Mouse (Mus musculus) heart, postnatal 36 days (tissue): ENCODE data around the gene Spaar. TPM values are rescaled to one million over a fixed set of nuclear protein-coding genes. Genes with fewer than 3 reads are reported as not detected.
A peak's percentile ranks its signal among the peaks of the same experiment; 100 is the strongest.

Experiments used
- DNase-seq, 2 experiments: peaks; one replicate each; pipeline ENCODE4 v3.0.0; 2021 to 2022
- intact Hi-C: fragments of 180-260 bp; cut with DNase I; formaldehyde crosslinking; loops from one replicate; pipeline ENCODE4 v1.15.1; 2025
- total RNA-seq, 2 experiments: library from RNA; stranded (reverse); gene quantifications; 2 replicates each; pipeline ENCODE4 v1.2.3; 2021

The Spaar gene
- total RNA-seq, 2 experiments from 2014 or later, result 4.3 to 6.4 TPM

GRCm38 (mm10) chr4:43727718-43728575, 1.9 kb upstream of the Spaar start:
- peak in 1 of 2 experiments; percentile 16 for DNase-seq
- intact Hi-C loops, result loop anchor here (5.0 kb wide), 1 partner anchor 146 kb away; the partner anchor contains the start of gene Msmp

- intact Hi-C loops, result loop anchor here (5.0 kb wide), 1 partner anchor 146 kb away; the partner anchor contains the start of gene Msmp
Measured at GRCm38 (mm10) chr4:43728576-43728954, 1.3 kb upstream of the Spaar start.

GRCm38 (mm10) chr4:43729126-43729525, 708 bp upstream of the Spaar start:
- intact Hi-C loops, result loop anchor here (5.0 kb wide), 1 partner anchor 147 kb away; the partner anchor contains the start of gene Msmp
- DNase-seq, result no peak

More at GRCm38 (mm10) chr4:43728576-43728954, 1.3 kb upstream of the Spaar start:
- DNase-seq, result peak; percentile 67 to 82

GRCm38 (mm10) chr4:43730750-43731297, 990 bp downstream of the Spaar start:
- peak; percentile 39 to 54 for DNase-seq
- intact Hi-C loops, result no loop called here

GRCm38 (mm10) chr4:43732171-43732570, 2.3 kb downstream of the Spaar start:
- DNase-seq, result peak; percentile 28 to 42
- intact Hi-C loops, result no loop called here

GRCm38 (mm10) chr4:43733186-43733585, 3.4 kb downstream of the Spaar start:
- peak; percentile 29 to 50 for DNase-seq
- intact Hi-C loops, result no loop called here

GRCm38 (mm10) chr4:43737144-43737543, 7.3 kb downstream of the Spaar start:
- intact Hi-C loops, result no loop called here
- DNase-seq, result no peak

GRCm38 (mm10) chr4:43738989-43739674, 9.3 kb downstream of the Spaar start:
- DNase-seq, result no peak
- intact Hi-C loops, result no loop called here

GRCm38 (mm10) chr4:43741526-43741925, 11.7 kb downstream of the Spaar start:
- DNase-seq, result no peak
- intact Hi-C loops, result no loop called here

- DNase-seq, result no peak
- intact Hi-C loops, result no loop called here
Measured at GRCm38 (mm10) chr4:43742637-43743036, 12.8 kb downstream of the Spaar start.

- intact Hi-C loops, result no loop called here
- DNase-seq, result no peak
Measured at GRCm38 (mm10) chr4:43743099-43743498, 13.3 kb downstream of the Spaar start.

GRCm38 (mm10) chr4:43745187-43745586, 15.4 kb downstream of the Spaar start:
- intact Hi-C loops, result loop anchor here (1.0 kb wide), 1 partner anchor 116 kb away; no protein-coding TSS in a partner anchor
- DNase-seq, result no peak

- peak in 1 of 2 experiments; percentile 40 for DNase-seq
- intact Hi-C loops, result no loop called here
Measured at GRCm38 (mm10) chr4:43757213-43757612, 27.4 kb downstream of the Spaar start.

GRCm38 (mm10) chr4:43759571-43760418, 30.0 kb downstream of the Spaar start:
- intact Hi-C loops, result loop anchor here (10.0 kb wide), 1 partner anchor 225 kb away; the partner anchor contains the start of gene Ccin
- DNase-seq, result peak; percentile 33 to 37

GRCm38 (mm10) chr4:43760460-43760859, 30.6 kb downstream of the Spaar start:
- peak; percentile 41 to 56 for DNase-seq
- intact Hi-C loops, result loop anchor here (10.0 kb wide), 1 partner anchor 224 kb away; the partner anchor contains the start of gene Ccin

GRCm38 (mm10) chr4:43761336-43761735, 31.5 kb downstream of the Spaar start:
- DNase-seq, result no peak
- intact Hi-C loops, result loop anchor here (10.0 kb wide), 1 partner anchor 223 kb away; the partner anchor contains the start of gene Ccin

GRCm38 (mm10) chr4:43763410-43763809, 33.6 kb downstream of the Spaar start:
- intact Hi-C loops, result loop anchor here (1.0 to 10.0 kb wide), 2 partner anchors 98 to 221 kb away; partner anchors contain the start of gene Ccin
- peak; percentile 58 to 66 for DNase-seq

GRCm38 (mm10) chr4:43768341-43768740, 38.5 kb downstream of the Spaar start:
- no peak for DNase-seq

GRCm38 (mm10) chr4:43769374-43769773, 39.5 kb downstream of the Spaar start:
- no peak for DNase-seq
- intact Hi-C loops, result loop anchor here (10.0 kb wide), 1 partner anchor 215 kb away; the partner anchor contains the start of gene Ccin

More at GRCm38 (mm10) chr4:43768341-43768740, 38.5 kb downstream of the Spaar start:
- intact Hi-C loops, result loop anchor here (10.0 kb wide), 1 partner anchor 216 kb away; the partner anchor contains the start of gene Ccin
